Mouse (Mus musculus) bone marrow macrophage, adult 2 months (primary cell): ENCODE data around the gene Mier1.

Experiments
- CTCF ChIP-seq: IDR thresholded peaks from 2 replicates; pipeline ENCODE4 v1.5.1; 2012; ENCODE audit warnings: low read depth, mild to moderate bottlenecking, low read length, moderate library complexity
- POLR2A ChIP-seq: IDR thresholded peaks from 2 replicates; pipeline ENCODE4 v1.6.1; 2012; ENCODE audit warnings: mild to moderate bottlenecking, low read depth, low read length, borderline replicate concordance

DNA sequence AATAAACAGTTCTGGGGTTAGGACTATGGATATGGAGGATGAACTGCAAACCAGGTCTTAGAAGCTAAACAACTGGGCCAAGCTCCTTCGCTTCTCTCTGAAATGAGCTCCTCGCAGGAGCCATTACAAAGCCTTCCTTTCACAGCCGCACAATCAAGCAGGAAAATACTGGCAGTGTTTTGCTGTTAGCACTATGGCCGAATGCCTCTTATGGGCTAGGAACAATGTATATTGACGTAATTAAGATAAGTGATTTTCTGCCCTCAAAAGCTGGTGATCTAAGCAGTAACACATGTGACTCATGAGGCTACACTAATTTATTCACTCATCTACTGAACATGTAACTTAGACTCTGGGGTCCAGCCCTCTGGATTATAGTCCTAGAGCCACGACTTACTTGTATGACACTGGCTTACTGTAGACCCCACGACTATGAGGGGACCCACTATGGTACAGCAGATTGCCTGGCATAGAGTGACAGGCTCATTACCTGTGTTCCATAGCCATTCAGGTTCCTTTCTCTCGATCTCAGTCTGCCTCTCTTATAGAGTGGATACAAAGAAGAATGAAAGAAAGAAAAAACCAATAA, 66.2 kb downstream of the Mier1 start:
- no peak for TF ChIP-seq POLR2A
- no peak for TF ChIP-seq CTCF
